Mouse (Mus musculus) retina, embryonic 14.5 days (tissue): ENCODE results near the gene Tmem135.

Experiments
- DNase-seq: peaks from one replicate; pipeline ENCODE4 v3.0.0-alpha.2; 2015; ENCODE audit warnings: low spot score

Gene Tmem135

DNA sequence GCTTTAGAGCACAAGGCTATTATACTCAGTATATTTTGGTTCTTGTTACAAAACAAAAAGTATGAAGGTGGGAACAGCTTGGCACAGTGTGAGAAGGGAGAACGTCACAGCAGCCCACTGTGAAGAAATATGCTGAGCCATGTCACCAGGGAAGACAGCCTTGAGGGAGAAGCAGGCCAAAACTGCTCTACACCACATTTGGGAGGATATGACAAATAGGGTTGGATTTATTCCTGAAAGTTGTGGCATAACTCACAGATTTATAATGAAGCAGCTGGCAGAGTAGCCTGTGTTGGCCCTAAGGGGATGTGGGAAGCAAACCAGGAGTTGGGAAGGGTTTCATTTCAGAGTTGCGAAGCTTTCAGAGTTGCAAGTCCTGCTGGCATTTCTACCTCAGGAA, 225.4 kb downstream of the Tmem135 start:
- no peak for DNase-seq

DNA sequence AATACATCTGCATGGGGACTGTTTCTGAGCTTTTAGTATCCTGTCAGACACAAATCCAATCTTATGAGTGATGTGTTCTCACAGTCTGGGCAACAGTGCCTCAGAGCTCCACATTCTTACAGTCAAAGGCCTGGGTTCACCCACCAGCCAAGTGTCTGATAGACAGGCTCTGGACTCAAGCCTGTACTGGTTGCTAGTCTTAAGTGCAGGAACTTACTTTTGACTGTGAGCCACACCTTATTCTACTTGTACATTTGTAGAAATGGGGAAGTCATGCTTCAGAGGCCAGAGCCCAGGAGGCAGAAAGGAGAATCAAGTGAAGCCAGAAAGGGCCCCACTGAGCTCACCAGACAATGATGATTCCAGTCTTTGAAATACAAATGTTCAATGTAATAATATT, 226.1 kb downstream of the Tmem135 start:
- no peak for DNase-seq

DNA sequence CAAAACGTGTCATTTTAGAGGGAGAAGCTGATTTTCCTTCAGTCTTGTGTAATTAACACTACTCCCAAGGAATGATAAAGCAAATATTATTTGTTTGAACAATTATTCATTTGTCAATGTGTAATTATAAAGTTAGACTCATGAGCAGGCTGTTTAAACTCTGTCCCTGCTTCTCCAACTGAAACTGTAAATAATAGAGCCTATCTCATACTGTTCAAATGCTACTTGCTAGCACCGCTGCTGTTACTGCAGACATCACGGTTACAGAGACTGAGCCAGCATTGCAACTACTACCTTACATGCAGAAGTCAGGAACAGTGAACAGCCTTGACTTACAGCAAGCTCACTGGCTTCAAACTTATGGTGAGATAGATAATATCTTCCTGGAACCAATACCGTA, 229.6 kb downstream of the Tmem135 start:
- DNase-seq, result no peak

DNA sequence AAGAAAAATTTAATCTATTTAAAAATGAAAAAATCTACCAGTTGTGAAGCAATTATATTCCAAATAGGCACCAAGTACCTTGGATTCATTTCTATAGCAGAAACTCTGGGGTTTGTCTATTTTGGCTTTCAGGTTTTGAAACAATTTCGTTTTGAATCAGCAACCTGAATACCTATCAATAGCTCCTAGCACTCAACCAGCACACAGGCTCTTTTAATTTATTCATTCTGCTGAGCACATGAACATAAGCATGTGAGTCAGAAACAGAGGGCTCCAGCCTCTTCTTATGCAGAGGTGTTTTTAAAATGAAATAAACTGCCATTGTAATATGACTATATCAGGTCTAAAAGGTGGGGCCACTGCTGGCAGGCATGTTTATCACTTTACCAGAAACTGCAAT, 231.0 kb downstream of the Tmem135 start:
- no peak for DNase-seq

DNA sequence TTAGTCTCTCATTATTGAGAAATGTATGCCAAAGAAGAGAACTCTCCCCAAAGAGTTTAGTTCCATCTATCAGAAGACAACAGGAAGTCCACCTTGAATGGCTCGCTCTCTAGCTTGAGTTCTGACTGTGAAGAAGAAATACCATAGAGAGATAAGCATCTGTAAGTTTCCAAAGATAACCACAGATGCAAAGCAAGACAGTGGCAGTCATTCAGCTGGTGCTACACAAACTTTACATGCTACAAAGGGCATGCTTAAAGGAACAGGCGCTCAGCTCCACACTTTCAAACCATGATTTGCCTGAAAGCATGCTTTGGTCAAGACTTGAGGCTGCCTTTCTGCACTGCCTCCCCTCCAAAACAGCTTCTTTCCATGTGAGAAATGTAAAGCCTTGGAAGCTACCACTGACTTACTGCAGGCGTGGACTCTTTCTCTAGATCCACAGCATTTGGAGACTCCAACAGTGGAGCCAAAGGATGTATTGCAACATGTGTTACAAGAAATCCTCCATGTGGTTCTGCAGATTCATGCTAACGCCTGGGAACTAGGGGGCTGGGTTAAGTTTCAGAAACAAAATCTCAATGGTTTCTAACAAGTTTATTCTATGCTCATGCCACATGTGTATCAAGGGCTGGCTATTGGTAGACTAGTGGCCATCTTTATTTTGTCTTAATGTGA, 232.1 kb downstream of the Tmem135 start:
- DNase-seq, result no peak

DNA sequence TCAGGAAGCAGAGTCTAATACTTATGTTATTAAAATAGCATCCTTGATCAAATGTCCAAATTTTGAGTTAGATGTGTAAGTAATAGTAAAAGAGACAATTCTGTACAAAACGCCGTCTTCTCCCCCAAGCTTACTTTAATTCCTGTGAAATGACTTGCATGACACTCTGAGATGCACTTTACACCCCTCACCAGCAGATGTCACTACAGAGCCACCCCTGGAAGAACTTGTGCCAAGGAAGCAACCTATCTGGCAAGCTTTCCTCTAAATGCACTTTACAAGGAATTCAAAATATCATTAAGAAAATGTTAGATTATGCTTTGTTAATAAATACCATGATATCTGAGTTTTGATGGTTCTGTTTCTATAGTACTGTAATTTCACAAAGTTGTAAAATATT, 235.4 kb downstream of the Tmem135 start:
- peak; percentile 88 for DNase-seq

DNA sequence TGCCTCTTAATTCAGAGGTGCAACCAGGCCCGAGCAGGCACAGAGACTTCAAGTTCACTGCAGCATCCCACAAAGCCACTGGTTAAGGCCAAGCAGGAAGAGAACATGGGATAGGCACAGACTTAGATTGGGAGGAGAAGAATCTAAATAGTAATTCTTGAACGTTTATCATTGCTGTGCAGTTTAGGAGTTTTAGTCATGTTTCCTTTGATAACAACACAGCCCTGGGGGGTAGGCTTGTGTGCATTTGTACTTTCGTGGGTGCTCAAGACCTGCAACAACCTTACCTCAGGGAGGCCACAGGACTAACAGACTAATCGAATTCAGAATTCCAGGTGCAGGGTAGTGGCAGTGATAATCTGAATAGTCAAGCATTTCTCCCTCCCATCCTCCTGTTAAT, 238.5 kb downstream of the Tmem135 start:
- no peak for DNase-seq

DNA sequence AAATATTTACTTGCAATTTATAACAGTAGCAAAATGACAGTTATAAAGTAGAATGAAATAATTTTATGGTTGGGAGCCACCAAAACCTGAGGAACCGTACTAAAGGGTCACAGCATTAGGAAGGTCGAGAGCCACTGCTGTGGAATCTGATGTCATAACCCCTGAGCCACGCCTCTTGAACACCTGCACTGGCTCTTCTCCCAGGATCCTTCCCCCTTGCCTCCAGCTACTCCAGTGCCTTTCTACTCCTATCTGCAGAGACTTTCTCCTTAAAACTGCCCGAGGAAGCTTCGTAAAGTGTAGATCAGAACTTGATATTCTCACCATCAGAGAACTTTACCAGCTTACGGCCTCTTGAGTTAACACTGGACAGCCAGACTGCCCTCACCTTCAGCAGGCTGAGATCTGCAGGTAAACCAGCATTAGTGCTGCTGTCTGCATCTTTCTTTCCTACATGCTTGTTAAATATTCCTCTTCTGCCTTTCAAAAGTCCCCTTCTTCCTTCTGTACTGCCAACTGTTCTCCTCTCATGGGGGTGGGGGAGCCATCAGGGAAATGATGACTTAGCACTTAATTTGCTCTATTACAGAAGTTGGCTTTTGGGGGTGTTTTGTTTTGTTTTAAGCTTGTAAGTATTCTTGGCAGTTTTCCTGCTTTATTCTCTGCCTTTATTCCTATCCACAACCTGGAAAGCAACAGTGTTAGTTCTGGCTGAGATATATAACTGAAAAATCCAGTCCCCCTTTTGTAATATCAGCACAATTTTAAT, 242.2 kb downstream of the Tmem135 start:
- no peak for DNase-seq

DNA sequence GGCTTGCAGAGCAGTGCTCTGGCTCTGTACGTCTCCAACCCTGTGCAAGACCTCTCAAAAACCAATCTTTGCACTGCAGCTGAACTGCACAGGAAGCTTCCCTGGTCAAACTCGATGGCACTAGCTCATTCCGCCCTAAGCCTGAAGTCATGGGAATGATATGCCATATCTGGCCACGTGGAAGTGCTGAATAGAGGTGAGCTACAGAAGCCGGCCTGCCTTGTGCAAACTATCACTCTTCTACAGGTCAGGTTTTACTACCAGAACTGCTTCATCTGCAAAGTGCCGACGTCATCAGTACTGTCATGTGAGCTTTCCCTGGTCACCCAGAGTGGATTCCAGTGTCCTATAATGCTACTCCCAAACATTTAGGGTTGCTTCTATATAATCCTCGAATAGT, 246.7 kb downstream of the Tmem135 start:
- no peak for DNase-seq

DNA sequence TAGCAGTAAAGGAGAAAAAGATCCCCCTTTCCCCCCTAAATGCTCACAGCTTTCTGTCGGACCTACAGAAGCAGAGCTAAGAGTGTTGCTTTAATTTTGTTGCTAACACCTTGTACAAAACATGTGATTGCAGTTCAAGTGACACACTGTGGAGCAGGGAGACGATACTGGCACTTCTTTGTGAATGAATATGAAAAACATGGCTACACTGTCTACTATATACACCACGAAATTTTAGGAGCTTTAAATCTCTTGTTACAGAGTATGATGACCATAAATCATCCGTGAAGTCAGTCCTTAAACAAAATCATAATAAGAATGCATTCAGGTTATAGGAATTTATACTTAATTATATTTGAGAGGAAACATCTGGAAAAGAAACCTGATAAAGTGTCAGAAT, 247.4 kb downstream of the Tmem135 start:
- no peak for DNase-seq

DNA sequence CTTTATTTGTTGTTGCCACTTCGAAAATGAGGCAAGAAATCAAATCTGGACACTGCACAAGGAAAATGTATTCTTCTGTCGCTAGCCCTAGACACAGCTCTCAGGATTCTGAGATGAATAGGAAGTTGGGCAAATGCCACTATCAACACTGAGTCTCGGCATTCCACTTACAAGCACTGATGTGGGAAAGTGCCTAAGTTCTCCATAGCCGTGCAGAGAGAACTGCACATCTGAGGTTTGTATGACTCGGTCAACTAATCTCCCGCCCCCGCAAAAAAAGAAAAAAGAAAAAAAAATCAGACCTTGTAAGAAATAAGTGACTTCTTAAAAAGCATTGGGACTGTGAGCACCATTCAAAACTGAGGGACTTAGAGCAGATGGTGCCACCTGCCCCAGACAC, 248.3 kb downstream of the Tmem135 start:
- no peak for DNase-seq

DNA sequence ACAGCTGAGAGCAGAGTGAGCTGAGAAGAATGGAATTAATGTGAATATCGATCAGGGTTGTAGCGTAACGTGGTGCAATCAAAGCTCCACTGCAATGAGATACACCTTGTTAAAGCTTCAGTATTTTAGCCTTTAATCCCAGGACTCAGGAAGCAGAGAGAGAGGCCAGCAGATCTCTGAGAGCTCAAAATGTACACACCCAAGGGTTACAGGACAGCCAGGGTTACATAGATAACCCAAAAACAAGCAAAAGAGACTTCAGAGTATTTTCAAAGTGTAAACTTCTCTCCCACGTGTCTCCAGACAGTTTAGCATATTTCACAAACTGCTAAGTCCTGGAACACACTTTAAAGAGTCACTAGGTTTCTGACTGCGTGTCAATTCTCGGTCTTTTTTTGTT, 248.8 kb downstream of the Tmem135 start:
- DNase-seq, result no peak

DNA sequence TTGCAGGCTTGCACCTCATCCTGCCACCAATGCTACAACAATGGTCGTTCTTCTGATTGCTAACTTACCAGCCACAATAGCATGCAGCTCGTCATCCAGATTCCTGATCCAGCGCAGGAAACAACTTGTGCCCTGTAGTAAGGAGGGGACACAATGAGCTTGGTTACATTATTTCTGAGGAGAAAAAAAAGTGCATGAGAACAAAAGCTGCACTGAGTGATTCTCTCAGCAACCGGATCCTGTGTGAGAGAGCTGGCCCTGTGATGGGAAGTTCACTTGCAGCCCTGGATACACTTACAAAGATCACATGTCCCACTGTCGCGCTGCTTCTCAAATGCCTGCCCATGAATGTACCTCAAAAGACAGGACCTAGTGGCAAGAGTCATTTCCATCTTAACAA, 252.7 kb downstream of the Tmem135 start:
- no peak for DNase-seq

DNA sequence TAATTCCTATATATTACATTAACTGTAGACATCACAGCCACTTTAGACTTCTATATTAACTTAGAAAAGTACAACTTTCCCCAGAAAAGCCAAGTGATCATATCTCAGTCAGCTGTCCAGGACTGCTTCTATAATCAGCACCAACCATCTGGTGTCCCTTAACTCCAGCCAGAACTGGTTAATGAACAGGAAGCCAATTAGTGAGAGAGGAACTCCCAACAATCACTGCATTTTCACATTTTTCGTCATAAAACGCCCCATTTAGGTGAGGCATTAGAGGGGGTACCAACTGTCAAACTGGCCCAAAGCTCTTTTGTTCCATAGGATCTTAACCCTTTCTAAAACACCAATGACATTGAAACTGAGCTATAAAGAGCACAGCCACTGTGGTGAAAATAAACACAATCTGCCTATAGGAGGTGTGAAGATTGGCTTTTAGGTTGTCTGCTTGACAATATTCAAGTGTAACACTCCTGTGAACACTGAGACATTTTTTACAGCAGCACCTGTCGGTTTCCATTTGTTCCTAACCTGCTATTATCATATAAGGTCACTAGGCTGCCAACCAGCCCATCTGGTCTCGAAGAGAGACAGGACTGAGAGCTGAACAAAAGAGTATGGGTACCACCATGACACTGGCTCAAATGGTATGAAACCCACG, 263.3 kb downstream of the Tmem135 start:
- DNase-seq, result no peak

DNA sequence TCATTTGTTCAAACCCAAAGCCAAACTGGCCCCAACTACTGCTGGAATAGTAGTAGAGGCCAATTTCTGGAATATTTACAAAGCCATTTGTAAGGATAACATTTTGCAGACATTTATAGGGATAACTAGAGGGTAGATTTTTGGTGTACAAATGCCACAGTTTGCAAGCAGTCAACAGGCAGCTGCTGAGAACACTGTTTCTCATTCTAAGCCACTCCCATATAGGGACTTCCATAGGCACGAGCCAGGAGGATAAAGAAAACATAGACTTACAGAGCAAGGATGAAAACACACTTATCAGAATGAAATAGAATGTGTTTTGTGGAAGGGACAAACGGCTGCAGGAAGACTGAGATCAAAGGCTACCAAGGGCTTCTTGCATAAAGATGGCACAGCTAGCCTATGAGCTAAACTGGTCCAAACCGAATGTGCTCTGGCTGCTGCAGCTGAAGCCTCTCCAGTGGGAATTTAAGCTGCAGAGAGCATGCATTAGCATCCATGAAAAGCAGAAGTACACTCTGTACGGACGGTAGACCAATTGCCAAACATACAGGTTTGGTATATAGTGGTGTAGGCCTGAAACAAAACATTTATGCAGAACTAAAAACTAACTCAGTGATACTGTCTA, 269.0 kb downstream of the Tmem135 start:
- no peak for DNase-seq

DNA sequence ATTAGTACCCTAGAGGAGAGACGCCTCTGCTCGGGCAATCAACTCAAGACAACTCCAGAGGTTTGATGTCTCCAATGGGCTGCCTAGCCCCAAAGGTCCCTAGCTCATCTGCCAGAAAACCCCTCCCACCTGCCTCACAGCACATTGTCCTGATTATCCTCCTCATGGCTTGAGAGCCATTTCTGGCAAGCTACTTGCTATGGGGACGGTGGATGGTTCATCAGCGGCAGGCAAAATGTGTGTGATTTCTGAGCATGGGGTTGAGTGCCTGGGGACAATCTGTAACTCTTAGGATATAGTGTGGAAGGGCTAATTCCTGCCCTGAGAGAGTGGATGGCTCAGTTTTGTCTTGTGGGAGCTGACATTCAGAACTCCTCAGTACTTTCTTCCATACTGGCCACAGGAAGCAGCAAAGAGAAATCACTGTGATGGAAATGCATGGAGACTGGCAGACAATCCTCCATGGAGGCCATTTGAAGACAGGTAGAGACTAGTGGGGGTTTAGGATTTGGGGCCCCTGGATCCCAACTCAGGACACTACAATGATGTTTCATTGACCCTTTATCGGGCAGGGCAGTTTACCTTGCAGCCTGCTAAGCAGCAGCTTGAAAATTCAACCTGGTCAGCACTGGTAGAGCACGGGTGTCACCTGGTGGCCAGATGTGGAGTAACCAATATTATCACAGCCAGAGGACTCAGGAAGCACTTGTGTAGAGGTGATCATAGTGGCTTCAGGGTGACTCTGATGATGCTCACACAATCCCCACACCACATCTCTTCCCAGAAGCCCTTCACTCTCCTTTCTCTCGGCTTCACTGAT, 277.7 kb downstream of the Tmem135 start:
- peak; percentile 80 for DNase-seq

DNA sequence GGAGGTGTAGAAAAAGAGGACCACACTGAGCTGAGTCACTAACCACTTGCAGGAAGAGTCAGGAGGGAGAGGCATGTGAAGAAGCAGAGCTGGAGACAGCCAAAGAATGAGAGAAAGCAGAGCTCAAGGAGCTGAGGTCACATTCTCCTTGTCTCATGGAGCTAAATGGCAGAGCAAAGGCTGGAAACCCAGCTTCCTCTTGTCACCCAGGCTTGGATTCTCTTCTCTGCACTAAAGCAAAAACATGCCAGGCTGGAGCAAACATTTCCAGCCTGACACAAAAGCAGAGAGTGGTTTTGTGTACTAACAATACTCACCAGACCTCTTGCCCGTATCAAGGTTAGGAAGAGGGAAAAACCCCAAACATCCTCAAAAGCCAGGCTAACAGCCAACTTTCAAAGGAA, 287.8 kb downstream of the Tmem135 start:
- DNase-seq, result no peak

DNA sequence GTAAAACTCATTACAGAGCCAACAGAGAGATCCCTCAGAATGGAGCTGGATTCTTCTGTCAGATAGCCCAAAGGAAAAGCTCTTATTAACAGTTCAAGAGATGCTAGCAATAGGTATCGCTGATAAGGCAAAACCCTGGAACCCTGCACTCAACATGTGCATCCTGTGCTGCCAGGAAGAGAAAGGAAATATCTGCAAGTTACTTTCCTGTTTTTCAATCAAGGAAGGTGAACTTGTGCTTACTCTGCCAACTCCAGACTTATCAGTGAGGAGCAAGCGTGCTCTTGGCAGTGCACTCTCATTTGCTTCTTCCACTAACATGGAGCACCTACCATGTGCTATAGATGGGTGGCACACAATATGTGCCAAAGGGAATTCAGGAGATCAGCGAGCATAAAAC, 288.4 kb downstream of the Tmem135 start:
- DNase-seq, result no peak

DNA sequence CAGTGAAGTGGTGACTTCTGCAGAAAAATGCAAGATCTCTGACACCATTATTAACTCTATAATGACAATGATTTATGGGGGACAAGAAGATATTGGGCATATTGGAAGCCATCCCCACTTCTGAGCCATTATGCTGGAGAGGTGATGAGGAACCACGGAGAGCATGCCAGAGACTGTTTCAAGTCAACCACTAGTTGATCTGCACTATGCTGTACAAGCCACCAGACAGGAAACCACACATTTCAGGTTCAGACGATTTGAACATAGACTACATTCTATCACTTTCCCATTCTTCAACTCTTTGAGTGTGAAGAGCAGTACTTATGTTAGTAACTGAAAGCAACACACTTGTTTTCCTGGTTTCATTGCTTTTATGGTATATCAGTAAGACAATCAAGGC, 297.6 kb downstream of the Tmem135 start:
- no peak for DNase-seq

DNA sequence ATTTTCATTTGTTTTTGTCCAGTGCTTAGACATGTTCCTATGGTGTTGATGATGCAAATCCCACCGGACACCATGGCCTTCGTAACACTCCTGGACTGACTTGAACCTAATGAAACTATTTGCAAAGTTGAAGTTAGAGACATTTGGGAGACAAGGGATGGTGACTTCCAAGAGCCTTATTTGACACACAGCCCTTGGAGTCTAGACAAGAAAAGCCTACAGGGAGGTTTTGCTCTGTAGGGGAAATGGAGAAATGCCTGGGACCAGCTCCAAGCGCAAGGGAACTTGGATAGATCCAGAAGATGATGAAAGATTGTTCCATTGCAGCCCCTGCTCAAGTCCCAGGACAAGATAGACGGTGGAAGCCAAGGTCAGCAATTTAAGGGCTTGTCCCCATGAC, 304.3 kb downstream of the Tmem135 start:
- DNase-seq, result no peak
